Mouse (Mus musculus): ENCODE measurements around the gene Dusp23. TPM values are rescaled to one million over a fixed set of nuclear protein-coding genes. Genes with fewer than 3 reads are reported as not detected.

Dusp23 gene
- total and polyA plus RNA-seq, 3 experiments = not detected

DNA sequence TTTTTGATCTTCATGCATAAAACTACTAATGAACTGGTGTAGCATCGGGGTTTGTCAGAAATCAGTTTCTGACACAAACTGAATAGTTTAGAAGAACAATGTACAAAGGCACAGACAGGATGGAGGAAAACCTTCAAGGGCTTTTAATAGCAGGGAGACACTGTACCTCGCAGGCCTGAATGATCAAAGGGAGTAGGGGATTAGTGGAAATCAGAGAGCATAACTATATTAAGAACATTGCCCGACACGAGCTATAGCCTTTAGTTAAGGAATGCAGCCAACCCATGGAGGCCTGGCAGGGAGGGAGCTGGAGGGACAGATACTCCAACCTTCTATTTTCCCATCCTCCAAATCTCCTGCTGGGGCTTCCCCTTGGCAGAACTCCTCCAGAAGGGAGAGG lies 14.5 kb upstream of the Dusp23 start:
- Histone ChIP-seq H3K4me1 (ENCODE audit: insufficient read depth, low read depth, low read length) (no peaks in the 10 kb centered on the region), H3K9me3 (replicated peaks) (peaks cover 5% of the 10 kb centered on the region), H3K4me3 (ENCODE audit: low read depth, low read length) (no peak overlapping the region), H3K27me3 (ENCODE audit: insufficient read depth, low read length) (no peaks in the 10 kb centered on the region), H3K36me3 (replicated peaks) (no peaks in the 10 kb centered on the region)
- TF ChIP-seq POLR2AphosphoS5 (IDR thresholded peaks at IDR 0.05; ENCODE audit: insufficient replicate concordance, low read depth, low read length) (no peak), GATA1 (IDR thresholded peaks at IDR 0.05; ENCODE audit: borderline replicate concordance, low read length) (no peak), TAL1 (conservative IDR thresholded peaks at IDR 0.05; ENCODE audit: low read depth, low read length) (no peak), GATA2 (IDR thresholded peaks at IDR 0.05; ENCODE audit: borderline replicate concordance, low read depth, low read length) (no peak), CTCF (IDR thresholded peaks at IDR 0.05; ENCODE audit: low read depth, low read length) (no peak)
- ATAC-seq (ENCODE audit: extremely low read depth, insufficient number of reproducible peaks, low FRiP score, poor library complexity, severe bottlenecking) (no peak), DNase-seq (ENCODE audit: low spot score) (no peak)

DNA sequence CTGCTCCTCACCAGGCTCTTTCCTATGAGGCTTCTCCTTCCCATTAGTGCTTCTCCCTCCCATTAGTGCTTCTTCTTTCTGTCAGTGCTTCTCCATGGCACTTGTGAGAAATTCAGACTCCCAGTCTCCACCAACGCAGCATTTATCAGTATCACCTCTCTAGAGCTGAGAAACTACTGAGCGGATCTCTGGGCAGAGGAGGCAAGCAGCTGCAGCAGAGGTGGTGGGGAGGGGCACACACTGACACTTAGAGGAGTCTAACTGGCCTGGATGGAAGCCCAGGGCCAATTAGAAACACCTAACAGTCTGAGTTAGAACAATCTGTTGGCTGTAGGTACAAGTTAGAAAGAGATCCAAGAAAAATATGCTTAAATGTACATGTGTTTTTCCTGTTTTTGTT lies 6.0 kb upstream of the Dusp23 start:
- TF ChIP-seq CTCF (IDR thresholded peaks at IDR 0.05; ENCODE audit: low read depth, low read length) = no peak
- TF ChIP-seq GATA2 (IDR thresholded peaks at IDR 0.05; ENCODE audit: borderline replicate concordance, low read depth, low read length) = no peak
- TF ChIP-seq TAL1 (conservative IDR thresholded peaks at IDR 0.05; ENCODE audit: low read depth, low read length) = no peak
- no peak for TF ChIP-seq GATA1 (IDR thresholded peaks at IDR 0.05; ENCODE audit: borderline replicate concordance, low read length)
- no peak for TF ChIP-seq POLR2AphosphoS5 (IDR thresholded peaks at IDR 0.05; ENCODE audit: insufficient replicate concordance, low read depth, low read length)
- ATAC-seq (ENCODE audit: extremely low read depth, insufficient number of reproducible peaks, low FRiP score, poor library complexity, severe bottlenecking) (no peak), DNase-seq (ENCODE audit: low spot score) (no peak)
- Histone ChIP-seq H3K4me3 (ENCODE audit: low read depth, low read length) (no peak overlapping the region), H3K9me3 (replicated peaks) (peaks cover 5% of the 10 kb centered on the region), H3K36me3 (replicated peaks) (no peaks in the 10 kb centered on the region), H3K4me1 (ENCODE audit: insufficient read depth, low read depth, low read length) (no peaks in the 10 kb centered on the region), H3K27me3 (ENCODE audit: insufficient read depth, low read length) (no peaks in the 10 kb centered on the region)

- no peaks in the 10 kb centered on the region for H3K4me1 ChIP-seq (ENCODE audit: insufficient read depth, low read depth, low read length)
- no peaks in the 10 kb centered on the region for H3K36me3 ChIP-seq (replicated peaks)
- no peak overlapping the region for H3K4me3 ChIP-seq (ENCODE audit: low read depth, low read length)
- no peak for ATAC-seq (ENCODE audit: extremely low read depth, insufficient number of reproducible peaks, low FRiP score, poor library complexity, severe bottlenecking)
- H3K9me3 ChIP-seq (replicated peaks) = peaks cover 8% of the 10 kb centered on the region
- no peak for TF ChIP-seq CTCF (IDR thresholded peaks at IDR 0.05; ENCODE audit: low read depth, low read length)
- no peak for TF ChIP-seq GATA2 (IDR thresholded peaks at IDR 0.05; ENCODE audit: borderline replicate concordance, low read depth, low read length)
- TF ChIP-seq GATA1 (IDR thresholded peaks at IDR 0.05; ENCODE audit: borderline replicate concordance, low read length) = no peak
- TF ChIP-seq TAL1 (conservative IDR thresholded peaks at IDR 0.05; ENCODE audit: low read depth, low read length) = no peak
- no peak for TF ChIP-seq POLR2AphosphoS5 (IDR thresholded peaks at IDR 0.05; ENCODE audit: insufficient replicate concordance, low read depth, low read length)
- no peak for DNase-seq (ENCODE audit: low spot score)
- H3K27me3 ChIP-seq (ENCODE audit: insufficient read depth, low read length) = no peaks in the 10 kb centered on the region
Measured at GRCm38 (mm10) chr1:172637801-172638200, 5.0 kb upstream of the Dusp23 start.

GRCm38 (mm10) chr1:172636266-172636665 lies 3.5 kb upstream of the Dusp23 start:
- ATAC-seq (ENCODE audit: extremely low read depth, insufficient number of reproducible peaks, low FRiP score, poor library complexity, severe bottlenecking) = no peak
- no peak for TF ChIP-seq GATA2 (IDR thresholded peaks at IDR 0.05; ENCODE audit: borderline replicate concordance, low read depth, low read length)
- TF ChIP-seq GATA1 (IDR thresholded peaks at IDR 0.05; ENCODE audit: borderline replicate concordance, low read length) = no peak
- no peak for TF ChIP-seq CTCF (IDR thresholded peaks at IDR 0.05; ENCODE audit: low read depth, low read length)
- no peak for TF ChIP-seq TAL1 (conservative IDR thresholded peaks at IDR 0.05; ENCODE audit: low read depth, low read length)
- TF ChIP-seq POLR2AphosphoS5 (IDR thresholded peaks at IDR 0.05; ENCODE audit: insufficient replicate concordance, low read depth, low read length) = no peak

GRCm38 (mm10) chr1:172635258-172635657 lies 2.5 kb upstream of the Dusp23 start:
- ATAC-seq (ENCODE audit: extremely low read depth, insufficient number of reproducible peaks, low FRiP score, poor library complexity, severe bottlenecking) = no peak
- H3K9me3 ChIP-seq (replicated peaks) = peaks cover 27% of the 10 kb centered on the region
- no peaks in the 10 kb centered on the region for H3K36me3 ChIP-seq (replicated peaks)
- no peaks in the 10 kb centered on the region for H3K4me1 ChIP-seq (ENCODE audit: insufficient read depth, low read depth, low read length)
- no peaks in the 10 kb centered on the region for H3K27me3 ChIP-seq (ENCODE audit: insufficient read depth, low read length)
- no peak overlapping the region for H3K4me3 ChIP-seq (ENCODE audit: low read depth, low read length)
- TF ChIP-seq GATA2 (IDR thresholded peaks at IDR 0.05; ENCODE audit: borderline replicate concordance, low read depth, low read length) (no peak), CTCF (IDR thresholded peaks at IDR 0.05; ENCODE audit: low read depth, low read length) (no peak), TAL1 (conservative IDR thresholded peaks at IDR 0.05; ENCODE audit: low read depth, low read length) (no peak), POLR2AphosphoS5 (IDR thresholded peaks at IDR 0.05; ENCODE audit: insufficient replicate concordance, low read depth, low read length) (no peak), GATA1 (IDR thresholded peaks at IDR 0.05; ENCODE audit: borderline replicate concordance, low read length) (no peak)
- no peak for DNase-seq (ENCODE audit: low spot score)

More at GRCm38 (mm10) chr1:172636266-172636665, 3.5 kb upstream of the Dusp23 start:
- Histone ChIP-seq H3K4me1 (ENCODE audit: insufficient read depth, low read depth, low read length) (no peaks in the 10 kb centered on the region), H3K9me3 (replicated peaks) (peaks cover 21% of the 10 kb centered on the region), H3K36me3 (replicated peaks) (no peaks in the 10 kb centered on the region), H3K27me3 (ENCODE audit: insufficient read depth, low read length) (no peaks in the 10 kb centered on the region), H3K4me3 (ENCODE audit: low read depth, low read length) (no peak overlapping the region)
- no peak for DNase-seq (ENCODE audit: low spot score)

DNA sequence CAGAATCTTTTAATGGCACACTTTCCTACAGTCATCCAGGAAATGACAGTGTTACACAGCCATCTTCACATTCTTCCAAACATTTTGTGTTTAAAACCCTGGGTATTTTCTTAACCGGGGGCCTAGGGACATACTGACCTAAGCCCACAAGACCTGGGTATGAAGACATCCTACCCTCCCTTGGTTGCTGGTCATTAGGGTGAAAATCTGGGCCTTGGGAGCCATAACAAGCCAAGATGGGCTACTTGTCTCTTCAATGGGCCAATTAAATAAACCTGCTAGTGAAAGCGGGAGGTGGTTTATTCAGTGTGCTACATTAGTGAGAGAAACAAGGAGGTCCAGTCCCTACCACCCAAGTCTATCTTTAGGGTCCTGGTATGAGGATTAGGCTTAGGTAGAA lies 1.4 kb upstream of the Dusp23 start:
- ATAC-seq (ENCODE audit: extremely low read depth, insufficient number of reproducible peaks, low FRiP score, poor library complexity, severe bottlenecking) (no peak), DNase-seq (ENCODE audit: low spot score) (no peak)
- Histone ChIP-seq H3K36me3 (replicated peaks) (no peaks in the 10 kb centered on the region), H3K4me1 (ENCODE audit: insufficient read depth, low read depth, low read length) (no peaks in the 10 kb centered on the region), H3K4me3 (ENCODE audit: low read depth, low read length) (no peak overlapping the region), H3K27me3 (ENCODE audit: insufficient read depth, low read length) (no peaks in the 10 kb centered on the region), H3K9me3 (replicated peaks) (peaks cover 35% of the 10 kb centered on the region)
- TF ChIP-seq GATA2 (IDR thresholded peaks at IDR 0.05; ENCODE audit: borderline replicate concordance, low read depth, low read length) = no peak

- Histone ChIP-seq H3K9me3 (replicated peaks) (peaks cover 45% of the 10 kb centered on the region), H3K4me1 (ENCODE audit: insufficient read depth, low read depth, low read length) (no peaks in the 10 kb centered on the region), H3K4me3 (ENCODE audit: low read depth, low read length) (no peak overlapping the region), H3K36me3 (replicated peaks) (no peaks in the 10 kb centered on the region), H3K27me3 (ENCODE audit: insufficient read depth, low read length) (no peaks in the 10 kb centered on the region)
- ATAC-seq (ENCODE audit: extremely low read depth, insufficient number of reproducible peaks, low FRiP score, poor library complexity, severe bottlenecking) (no peak), DNase-seq (ENCODE audit: low spot score) (no peak)
- TF ChIP-seq GATA1 (IDR thresholded peaks at IDR 0.05; ENCODE audit: borderline replicate concordance, low read length) (no peak), POLR2AphosphoS5 (IDR thresholded peaks at IDR 0.05; ENCODE audit: insufficient replicate concordance, low read depth, low read length) (no peak), GATA2 (IDR thresholded peaks at IDR 0.05; ENCODE audit: borderline replicate concordance, low read depth, low read length) (no peak), TAL1 (conservative IDR thresholded peaks at IDR 0.05; ENCODE audit: low read depth, low read length) (no peak), CTCF (IDR thresholded peaks at IDR 0.05; ENCODE audit: low read depth, low read length) (no peak)
Measured at GRCm38 (mm10) chr1:172631721-172632120, 1.0 kb downstream of the Dusp23 start.
